Mouse (Mus musculus) neutrophil, adult 59 days (primary cell): Measurements from ENCODE around the gene Gm36028. TPM values are rescaled to one million over a fixed set of nuclear protein-coding genes. Genes with fewer than 3 reads are reported as not detected.

Experiments
- total RNA-seq, 2 experiments: library from RNA; stranded (reverse); gene quantifications; 1 replicate in 1 of 2; 2 replicates in 1 of 2; pipeline ENCODE4 v1.2.4; 2023

Gm36028 gene
- under 1 TPM in 1 of 2 experiments, not detected in 1; 0.33 TPM for total RNA-seq

GRCm38 (mm10) chr16:37861029-37861428 lies at the start of gene Gm36028:
TSS of gene Gm36028 (minus strand) at chr16:37861146.

GRCm38 (mm10) chr16:37867791-37868505 lies 7.0 kb upstream of the Gm36028 start, which contains the start of gene Lrrc58:
TSS of gene Lrrc58 (plus strand) at chr16:37868389.

Other genes with a start within 250 kb of the Gm36028 start
- 10 to 100 TPM; 25.4 to 31.6 TPM for gene Ndufb4, start 206.7 kb downstream of the Gm36028 start, total RNA-seq
- under 1 TPM; 0.53 to 0.62 TPM for gene Fstl1, start 84.3 kb downstream of the Gm36028 start, total RNA-seq
- 10 to 100 TPM; 22.4 to 26.7 TPM for gene Lrrc58, start 7.2 kb upstream of the Gm36028 start, total RNA-seq
- gene Gpr156, start 55.4 kb upstream of the Gm36028 start, total RNA-seq = not detected
- 10 to 100 TPM; 66.0 to 73.0 TPM for gene Gsk3b, start 227.9 kb upstream of the Gm36028 start, total RNA-seq